Mouse (Mus musculus) olfactory bulb, adult 2 months (tissue): Measurements from ENCODE around the gene Dennd5b.

Source experiments
- CTCF ChIP-seq: fragments of 200-500 bp; IDR thresholded peaks from 2 replicates; pipeline ENCODE4 v1.5.1; 2012; ENCODE audit warnings: low read depth, mild to moderate bottlenecking, low read length, moderate library complexity; ENCODE audit not compliant: insufficient read depth
- POLR2A ChIP-seq: fragments of 200-500 bp; IDR thresholded peaks from 2 replicates; pipeline ENCODE4 v1.6.1; 2012; ENCODE audit warnings: mild to moderate bottlenecking, low read depth, low read length, moderate library complexity; ENCODE audit not compliant: insufficient read depth

DNA sequence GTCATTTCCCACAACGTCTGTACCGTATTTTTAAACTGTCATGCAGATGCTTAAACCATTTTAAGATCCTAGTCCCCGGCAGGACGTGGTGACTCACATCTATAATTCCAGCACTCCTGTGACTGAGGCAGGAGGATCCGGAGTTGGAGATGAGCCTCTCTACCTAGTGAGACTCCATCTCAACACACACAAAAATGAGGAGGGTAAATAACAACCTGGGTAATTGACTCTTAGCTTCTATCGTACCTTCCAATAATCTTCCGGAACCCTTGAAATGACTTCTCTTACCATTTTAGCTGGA is 413 bp upstream of the Dennd5b start:
- no peak for TF ChIP-seq CTCF
- no peak for TF ChIP-seq POLR2A
